Mouse (Mus musculus) myocyte (in vitro differentiated cells): ENCODE data around the gene Lekr1. TPM values are rescaled to one million over a fixed set of nuclear protein-coding genes. Genes with fewer than 3 reads are reported as not detected.

ENCODE experiments used
- H3K27me3 ChIP-seq: one replicate; pipeline ENCODE4 v1.6.1; 2011; ENCODE audit not compliant: control insufficient read depth, insufficient read depth, insufficient read length
- H3K36me3 ChIP-seq: one replicate; pipeline ENCODE4 v1.6.1; 2011; ENCODE audit not compliant: control insufficient read depth, insufficient read depth
- H3K4me2 ChIP-seq: one replicate; pipeline ENCODE4 v1.6.1; 2011; ENCODE audit warnings: low read depth, control low read depth
- H3K4me3 ChIP-seq: one replicate; pipeline ENCODE4 v1.5.1; 2011; ENCODE audit warnings: mild to moderate bottlenecking, control low read depth, moderate library complexity
- H3K79me2 ChIP-seq: one replicate; pipeline ENCODE4 v1.6.1; 2011; ENCODE audit not compliant: control insufficient read depth, insufficient read depth
- H3ac ChIP-seq: one replicate; pipeline ENCODE4 v1.6.1; 2011; ENCODE audit not compliant: control insufficient read depth, insufficient read length
- CEBPB ChIP-seq: IDR thresholded peaks from 2 replicates; pipeline ENCODE4 v1.6.1; 2011; ENCODE audit warnings: mild to moderate bottlenecking, moderate library complexity; ENCODE audit not compliant: poor library complexity, insufficient read depth, severe bottlenecking
- E2F4 ChIP-seq: IDR thresholded peaks from one replicate; pipeline ENCODE4 v1.6.1; 2011; ENCODE audit warnings: mild to moderate bottlenecking, control low read depth, moderate library complexity; ENCODE audit not compliant: insufficient read depth
- MAX ChIP-seq: IDR thresholded peaks from one replicate; pipeline ENCODE4 v1.6.1; 2011; ENCODE audit warnings: low read depth, mild to moderate bottlenecking, control low read depth
- MYOD1 ChIP-seq, 3 experiments: IDR thresholded peaks; one replicate each; pipeline ENCODE4 v1.6.1; 2011; ENCODE audit warnings: control low read depth in 2 of 3, low read depth in 2 of 3, mild to moderate bottlenecking in 2 of 3, moderate library complexity in 1 of 3; ENCODE audit not compliant: insufficient read length in 2 of 3, control insufficient read depth in 1 of 3
- MYOG ChIP-seq, 3 experiments: IDR thresholded peaks; one replicate each; pipeline ENCODE4 v1.6.1; 2011; ENCODE audit warnings: control low read depth in 2 of 3, low read depth in 2 of 3, mild to moderate bottlenecking in 2 of 3; ENCODE audit not compliant: insufficient read length in 2 of 3, control insufficient read depth in 1 of 3, insufficient read depth in 1 of 3
- POLR2A ChIP-seq: IDR thresholded peaks from one replicate; pipeline ENCODE4 v1.6.1; 2011; ENCODE audit warnings: low read depth, mild to moderate bottlenecking, control low read depth, moderate library complexity; ENCODE audit not compliant: insufficient read length
- POLR2AphosphoS2 ChIP-seq: IDR thresholded peaks from one replicate; pipeline ENCODE4 v1.6.1; 2011; ENCODE audit warnings: low read depth, control low read depth; ENCODE audit not compliant: insufficient read length
- REST ChIP-seq: IDR thresholded peaks from one replicate; pipeline ENCODE4 v1.6.1; 2011; ENCODE audit warnings: mild to moderate bottlenecking, control low read depth, moderate library complexity; ENCODE audit not compliant: insufficient read depth, insufficient read length
- SRF ChIP-seq: IDR thresholded peaks from one replicate; pipeline ENCODE4 v1.6.1; 2011; ENCODE audit warnings: low read depth; ENCODE audit not compliant: control insufficient read depth, insufficient read length
- TCF12 ChIP-seq: IDR thresholded peaks from one replicate; pipeline ENCODE4 v1.6.1; 2011; ENCODE audit warnings: mild to moderate bottlenecking, control low read depth; ENCODE audit not compliant: poor library complexity, insufficient read depth, severe bottlenecking
- TCF3 ChIP-seq: IDR thresholded peaks from one replicate; pipeline ENCODE4 v1.6.1; 2011; ENCODE audit warnings: low read depth, control low read depth; ENCODE audit not compliant: insufficient read length
- USF1 ChIP-seq: IDR thresholded peaks from one replicate; pipeline ENCODE4 v1.6.1; 2011; ENCODE audit warnings: low read depth, mild to moderate bottlenecking, control low read depth, moderate library complexity
- polyA plus RNA-seq: library from polyadenylated mRNA; unstranded; fragments of >200 nt; fragmentation: generic; extraction: Trizol; gene quantifications from one replicate; pipeline ENCODE4 v1.2.1, GENCODE M21; 2012; ENCODE audit warnings: missing spikeins

The Lekr1 gene
- polyA plus RNA-seq, 1 experiment = 0.65 TPM

DNA sequence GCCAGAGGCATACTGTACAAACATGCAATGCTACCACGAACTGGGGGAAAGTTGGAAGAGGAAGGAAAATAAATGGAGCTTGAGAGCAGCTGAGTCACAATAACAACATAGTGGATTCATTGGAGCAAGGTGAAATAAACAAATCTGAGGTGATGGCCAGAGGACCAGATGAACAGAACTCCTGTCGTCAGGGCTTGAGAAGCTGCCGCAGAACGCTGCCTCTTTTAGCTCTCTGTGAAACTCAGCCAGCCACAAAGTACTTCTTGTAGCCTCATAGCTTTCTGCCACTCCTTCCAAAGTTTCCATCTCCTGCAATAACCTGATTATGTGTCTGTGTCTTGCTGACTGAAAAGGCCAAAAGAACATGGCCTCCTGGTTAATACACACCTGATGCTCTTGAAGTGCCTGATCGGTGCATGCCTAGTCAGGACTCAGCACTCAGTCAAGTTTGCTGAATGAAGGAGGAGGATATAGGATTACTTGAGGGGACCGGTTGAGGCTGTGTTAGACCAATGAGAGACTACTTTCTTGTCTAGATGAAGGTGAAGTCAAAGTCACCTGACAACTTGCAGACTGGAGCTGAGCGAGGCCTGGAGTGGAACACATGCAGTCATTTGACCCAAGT, 39.6 kb upstream of the Lekr1 start:
- no peaks in the 10 kb centered on the region for H3K27me3 ChIP-seq
- TF ChIP-seq CEBPB (no peak), REST (no peak), SRF (no peak), TCF12 (no peak), POLR2AphosphoS2 (no peak), TCF3 (no peak), E2F4 (no peak), POLR2A (no peak), USF1 (no peak), MYOD1 (IDR thresholded peaks at IDR 0.05; ENCODE audit: control insufficient read depth in 1 of 3, insufficient read length in 2 of 3, low read depth in 2 of 3) (no peak), MYOG (IDR thresholded peaks at IDR 0.05; ENCODE audit: control insufficient read depth in 1 of 3, insufficient read depth in 1 of 3, insufficient read length in 2 of 3, low read depth in 2 of 3) (no peak), MAX (no peak)
- no peak overlapping the region for H3ac ChIP-seq
- peak overlapping the region; percentile 47 for H3K4me2 ChIP-seq
- H3K36me3 ChIP-seq = no peaks in the 10 kb centered on the region
- no peaks in the 10 kb centered on the region for H3K79me2 ChIP-seq
- H3K4me3 ChIP-seq = no peak overlapping the region

DNA sequence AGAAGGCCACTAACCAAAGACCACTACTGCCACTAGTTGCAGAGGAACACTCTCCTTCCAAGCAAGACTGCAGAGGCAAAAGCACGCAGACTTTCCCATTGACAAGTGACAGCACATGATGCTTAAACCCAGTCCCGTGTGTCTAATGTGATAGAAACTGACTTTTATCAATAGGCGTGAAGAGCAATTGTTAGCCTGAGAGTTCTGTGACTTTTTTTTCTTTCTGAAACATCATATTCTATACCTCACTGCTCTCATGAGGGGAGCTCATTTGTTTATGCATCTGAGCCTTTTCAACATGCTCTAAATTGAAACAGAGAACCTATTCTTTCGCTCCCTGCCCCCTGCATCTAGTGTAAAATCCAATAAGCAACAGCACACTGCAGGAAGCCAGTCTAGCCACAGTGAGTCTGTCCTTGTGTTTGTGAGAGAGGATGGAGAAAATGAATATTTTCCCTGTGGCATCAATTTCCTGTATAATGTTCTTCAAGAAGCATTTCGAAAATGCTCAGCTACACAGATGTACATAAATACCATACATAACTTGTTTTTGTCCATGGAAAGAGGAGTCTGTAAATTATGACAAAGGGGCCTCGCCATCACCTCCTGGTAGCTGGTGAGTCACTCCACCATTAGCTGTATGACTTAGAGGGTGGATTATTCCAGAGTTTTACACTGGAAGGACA, 38.9 kb upstream of the Lekr1 start:
- H3K4me2 ChIP-seq = no peak overlapping the region
- no peaks in the 10 kb centered on the region for H3K36me3 ChIP-seq
- no peak overlapping the region for H3K4me3 ChIP-seq
- TF ChIP-seq MYOG (IDR thresholded peaks at IDR 0.05; ENCODE audit: control insufficient read depth in 1 of 3, insufficient read depth in 1 of 3, insufficient read length in 2 of 3, low read depth in 2 of 3) (no peak), TCF3 (no peak), SRF (no peak), E2F4 (no peak), POLR2AphosphoS2 (no peak), TCF12 (no peak), POLR2A (no peak)
- H3K27me3 ChIP-seq = no peaks in the 10 kb centered on the region
- H3K79me2 ChIP-seq = no peaks in the 10 kb centered on the region
- no peak overlapping the region for H3ac ChIP-seq

DNA sequence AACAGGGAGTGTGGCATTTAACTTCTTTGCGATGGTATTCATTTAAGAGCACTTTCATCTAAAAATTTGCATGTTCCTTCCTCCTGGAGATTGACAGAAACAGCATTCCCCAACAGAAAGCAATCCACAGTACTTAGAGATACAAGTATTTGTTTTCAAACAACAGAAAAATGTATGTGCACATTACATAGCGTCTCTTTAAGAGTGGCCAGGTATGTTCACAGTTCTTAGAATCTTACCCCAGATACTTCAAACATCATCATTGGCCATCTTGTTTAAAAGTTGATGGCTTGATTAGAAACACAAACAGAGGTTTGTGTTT, 38.4 kb upstream of the Lekr1 start:
- H3K4me3 ChIP-seq = no peak overlapping the region
- no peaks in the 10 kb centered on the region for H3K36me3 ChIP-seq
- no peak overlapping the region for H3K4me2 ChIP-seq
- no peak overlapping the region for H3ac ChIP-seq
- H3K27me3 ChIP-seq = no peaks in the 10 kb centered on the region
- TF ChIP-seq POLR2AphosphoS2 = no peak
- TF ChIP-seq CEBPB = no peak
- TF ChIP-seq MYOD1 (IDR thresholded peaks at IDR 0.05; ENCODE audit: control insufficient read depth in 1 of 3, insufficient read length in 2 of 3, low read depth in 2 of 3) = no peak
- H3K79me2 ChIP-seq = no peaks in the 10 kb centered on the region

DNA sequence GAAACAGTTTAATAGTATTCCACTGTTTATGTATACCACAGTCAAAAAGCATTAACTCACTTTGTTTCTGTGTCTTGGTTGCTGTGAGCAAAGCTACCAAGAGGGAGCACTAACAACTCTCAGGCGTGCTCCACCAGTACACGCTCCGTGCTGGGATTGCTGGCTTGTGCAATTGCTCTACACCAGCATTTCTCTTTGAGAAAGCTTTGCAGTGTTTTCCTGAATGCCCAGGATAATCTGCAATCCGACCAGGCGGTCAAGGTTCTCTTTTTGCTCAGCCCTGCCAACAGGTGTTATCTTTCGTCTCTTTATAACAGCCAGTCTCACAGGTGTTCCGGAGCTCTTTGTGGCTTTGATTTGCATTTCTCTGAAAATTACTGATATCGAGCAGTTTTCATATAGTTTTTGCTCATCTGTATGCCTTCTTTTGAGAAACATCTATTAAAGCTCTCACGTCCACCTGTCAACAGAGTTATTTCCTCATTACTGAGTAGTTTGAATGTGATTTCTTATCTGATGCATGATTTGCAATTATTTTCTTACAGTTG, 36.4 kb upstream of the Lekr1 start:
- no peak overlapping the region for H3K4me2 ChIP-seq
- no peak overlapping the region for H3K4me3 ChIP-seq
- TF ChIP-seq CEBPB = no peak
- TF ChIP-seq TCF3 = no peak
- TF ChIP-seq MAX = no peak
- no peak for TF ChIP-seq MYOD1 (IDR thresholded peaks at IDR 0.05; ENCODE audit: control insufficient read depth in 1 of 3, insufficient read length in 2 of 3, low read depth in 2 of 3)
- TF ChIP-seq SRF = no peak
- no peak for TF ChIP-seq REST
- TF ChIP-seq POLR2A = no peak
- no peak for TF ChIP-seq USF1
- no peak for TF ChIP-seq MYOG (IDR thresholded peaks at IDR 0.05; ENCODE audit: control insufficient read depth in 1 of 3, insufficient read depth in 1 of 3, insufficient read length in 2 of 3, low read depth in 2 of 3)
- TF ChIP-seq E2F4 = no peak
- TF ChIP-seq TCF12 = no peak
- no peak for TF ChIP-seq POLR2AphosphoS2

DNA sequence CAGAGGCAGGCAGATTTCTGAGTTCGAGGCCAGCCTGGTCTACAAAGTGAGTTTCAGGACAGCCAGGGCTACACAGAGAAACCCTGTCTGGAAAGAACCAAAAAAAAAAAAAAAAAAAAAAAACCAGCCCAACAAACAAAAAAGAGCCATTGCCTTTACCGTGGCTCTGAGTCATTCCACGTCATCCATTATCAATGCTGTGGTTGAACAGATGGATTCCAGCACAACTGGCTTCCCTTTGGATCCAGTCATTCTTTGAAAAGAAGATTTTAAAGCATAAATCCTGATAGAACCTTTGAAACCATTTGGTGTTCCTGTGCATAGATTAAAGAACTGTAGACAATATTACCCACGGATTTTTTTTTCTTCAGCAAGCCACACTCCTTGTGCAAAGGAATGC, 32.4 kb upstream of the Lekr1 start:
- H3K4me3 ChIP-seq = no peak overlapping the region
- H3ac ChIP-seq = no peak overlapping the region
- no peaks in the 10 kb centered on the region for H3K79me2 ChIP-seq
- TF ChIP-seq MYOD1 (IDR thresholded peaks at IDR 0.05; ENCODE audit: control insufficient read depth in 1 of 3, insufficient read length in 2 of 3, low read depth in 2 of 3) (peak in 2 of 3 experiments; percentile 58 to 59), MAX (no peak), CEBPB (no peak), TCF3 (no peak), POLR2AphosphoS2 (no peak), POLR2A (no peak)
- H3K36me3 ChIP-seq = no peaks in the 10 kb centered on the region
- peak overlapping the region; percentile 84 for H3K4me2 ChIP-seq
- no peaks in the 10 kb centered on the region for H3K27me3 ChIP-seq

More for the DNA sequence above, 36.4 kb upstream of the Lekr1 start:
- Histone ChIP-seq H3K79me2 (no peaks in the 10 kb centered on the region), H3K27me3 (no peaks in the 10 kb centered on the region), H3K36me3 (no peaks in the 10 kb centered on the region), H3ac (no peak overlapping the region)
